Mouse (Mus musculus) mouse trophoblast stem cell (cell line): ENCODE measurements around the gene Pip5kl1.

Experiments used
- in situ Hi-C, 2 experiments: fragments of 300-500 bp; cut with MseI, MboI; formaldehyde crosslinking; loops; 2 replicates in 1 of 2; 3 replicates in 1 of 2; pipeline ENCODE4 v1.15.1; 2025

Gene Pip5kl1

GRCm38 (mm10) chr2:32582830-32583799 is 8.5 kb downstream of the Pip5kl1 start:
- in situ Hi-C loops: no loop called here

GRCm38 (mm10) chr2:32585149-32585714 is 10.6 kb downstream of the Pip5kl1 start:
- in situ Hi-C loops: no loop called here

GRCm38 (mm10) chr2:32586871-32587351 is 12.3 kb downstream of the Pip5kl1 start, which contains the start of gene St6galnac4:
St6galnac4 (plus strand) TSS chr2:32587095.
- in situ Hi-C loops: no loop called here

- in situ Hi-C loops: no loop called here
These were observed 13.2 kb downstream of the Pip5kl1 start for GRCm38 (mm10) chr2:32587731-32588321.

- in situ Hi-C loops: no loop called here
These were observed 14.7 kb downstream of the Pip5kl1 start for GRCm38 (mm10) chr2:32589213-32589795.

GRCm38 (mm10) chr2:32590224-32590623 is 15.6 kb downstream of the Pip5kl1 start:
- in situ Hi-C loops: no loop called here

GRCm38 (mm10) chr2:32591249-32591648 is 16.7 kb downstream of the Pip5kl1 start:
- in situ Hi-C loops: no loop called here

- in situ Hi-C loops: no loop called here
These were observed 22.1 kb downstream of the Pip5kl1 start for GRCm38 (mm10) chr2:32596725-32597124.

- in situ Hi-C loops: no loop called here
These were observed 22.7 kb downstream of the Pip5kl1 start for GRCm38 (mm10) chr2:32597248-32597647.

GRCm38 (mm10) chr2:32597699-32598098 is 23.1 kb downstream of the Pip5kl1 start:
- in situ Hi-C loops: no loop called here

GRCm38 (mm10) chr2:32598506-32598905 is 23.9 kb downstream of the Pip5kl1 start:
- in situ Hi-C loops: no loop called here

- in situ Hi-C loops: no loop called here
These were observed 24.8 kb downstream of the Pip5kl1 start, which contains the start of gene St6galnac6 for GRCm38 (mm10) chr2:32599409-32599808. St6galnac6 (plus strand) TSS chr2:32599709.

- in situ Hi-C loops: no loop called here
These were observed 26.9 kb downstream of the Pip5kl1 start for GRCm38 (mm10) chr2:32601417-32602065.

GRCm38 (mm10) chr2:32602600-32603054 is 28.0 kb downstream of the Pip5kl1 start:
- in situ Hi-C loops: no loop called here

- in situ Hi-C loops: no loop called here
These were observed 30.0 kb downstream of the Pip5kl1 start for GRCm38 (mm10) chr2:32604631-32605030.

GRCm38 (mm10) chr2:32606161-32607142 is 31.9 kb downstream of the Pip5kl1 start:
- in situ Hi-C loops: no loop called here

- in situ Hi-C loops: no loop called here
These were observed 32.8 kb downstream of the Pip5kl1 start for GRCm38 (mm10) chr2:32607262-32607947.

- in situ Hi-C loops: no loop called here
These were observed 33.7 kb downstream of the Pip5kl1 start for GRCm38 (mm10) chr2:32608141-32608777.
